Mouse (Mus musculus) spleen, adult 2 months (tissue): ENCODE results near the gene Myh9. TPM values are rescaled to one million over a fixed set of nuclear protein-coding genes. Genes with fewer than 3 reads are reported as not detected.

Source experiments
- DNase-seq, 2 experiments: peaks; one replicate each; pipeline versions ENCODE4 v3.0.0 to v3.0.0-alpha.2; 2012 to 2021; ENCODE audit warnings: low spot score in 2 of 2, low read depth in 1 of 2
- H3K27ac ChIP-seq: fragments of 200-500 bp; 2 replicates; pipeline ENCODE4 v1.5.1; 2012; ENCODE audit warnings: low read length, inconsistent platforms; ENCODE audit not compliant: insufficient read depth
- H3K27me3 ChIP-seq: fragments of 200-500 bp; 2 replicates; pipeline ENCODE4 v1.6.1; 2012; ENCODE audit warnings: mild to moderate bottlenecking, moderate library complexity, low read length, inconsistent platforms; ENCODE audit not compliant: control insufficient read depth, insufficient read depth
- H3K36me3 ChIP-seq: fragments of 200-500 bp; 2 replicates; pipeline ENCODE4 v1.6.1; 2012; ENCODE audit warnings: mild to moderate bottlenecking, low read length, inconsistent platforms; ENCODE audit not compliant: control insufficient read depth, insufficient read depth
- H3K4me1 ChIP-seq: fragments of 200-500 bp; 2 replicates; pipeline ENCODE4 v1.6.1; 2011; ENCODE audit warnings: inconsistent platforms; ENCODE audit not compliant: control insufficient read depth, insufficient read depth, insufficient read length
- H3K4me3 ChIP-seq: fragments of 200-500 bp; 2 replicates; pipeline ENCODE4 v1.5.1; 2011; ENCODE audit warnings: mild to moderate bottlenecking, inconsistent platforms; ENCODE audit not compliant: insufficient read depth, insufficient read length; ENCODE audit errors: extremely low read depth
- CTCF ChIP-seq: fragments of 200-500 bp; IDR thresholded peaks from 2 replicates; pipeline ENCODE4 v1.5.1; 2011; ENCODE audit warnings: mild to moderate bottlenecking, inconsistent platforms; ENCODE audit not compliant: insufficient read depth, insufficient read length, insufficient replicate concordance; ENCODE audit errors: extremely low read depth
- POLR2A ChIP-seq: fragments of 200-500 bp; IDR thresholded peaks from 2 replicates; pipeline ENCODE4 v1.6.1; 2011; ENCODE audit warnings: low read depth, low read length, inconsistent platforms
- WGBS: fragments of 180-500 bp; shearing (Covaris S2); methylation state at CpG from one replicate; pipeline ENCODE4 v1.1.7; 2018; 5-methylcytosine and 5-hydroxymethylcytosine counted together
- polyA plus RNA-seq: library from polyadenylated mRNA; depleted of rRNA; stranded (reverse); fragments of >200 nt; gene quantifications from 2 replicates; pipeline ENCODE4 v1.2.3, GENCODE M21; 2012

Gene Myh9
- polyA plus RNA-seq, 1 experiment: 138 TPM

- TF ChIP-seq POLR2A: no peak
- TF ChIP-seq CTCF: no peak
- no peak overlapping the region for H3K4me3 ChIP-seq
- no peaks in the 10 kb centered on the region for H3K27me3 ChIP-seq
- peaks cover 12% of the 10 kb centered on the region for H3K36me3 ChIP-seq
- no peak for DNase-seq
- no peak overlapping the region for H3K27ac ChIP-seq
- H3K4me1 ChIP-seq: peaks cover 52% of the 10 kb centered on the region
- WGBS: 81% methylated on average over 1 of the region's 1 CpGs
These were observed 17.7 kb downstream of the Myh9 start for GRCm38 (mm10) chr15:77824321-77824720.

- TF ChIP-seq POLR2A (no peak), CTCF (no peak)
- Histone ChIP-seq H3K4me3 (no peak overlapping the region), H3K4me1 (peaks cover 55% of the 10 kb centered on the region), H3K36me3 (peaks cover 12% of the 10 kb centered on the region), H3K27me3 (no peaks in the 10 kb centered on the region), H3K27ac (no peak overlapping the region)
- no peak for DNase-seq
- 68% methylated on average over 3 of the region's 3 CpGs for WGBS
These were observed 18.3 kb downstream of the Myh9 start for GRCm38 (mm10) chr15:77823634-77824033.

GRCm38 (mm10) chr15:77823196-77823595, 18.8 kb downstream of the Myh9 start:
- no peaks in the 10 kb centered on the region for H3K27me3 ChIP-seq
- WGBS: 59% methylated on average over 6 of the region's 6 CpGs
- no peak overlapping the region for H3K4me3 ChIP-seq
- peaks cover 12% of the 10 kb centered on the region for H3K36me3 ChIP-seq
- H3K27ac ChIP-seq: no peak overlapping the region
- peaks cover 55% of the 10 kb centered on the region for H3K4me1 ChIP-seq
- TF ChIP-seq POLR2A (no peak), CTCF (no peak)
- no peak for DNase-seq

- no peak for DNase-seq
- TF ChIP-seq CTCF (no peak), POLR2A (no peak)
- Histone ChIP-seq H3K27me3 (no peaks in the 10 kb centered on the region), H3K36me3 (peaks cover 12% of the 10 kb centered on the region), H3K27ac (no peak overlapping the region), H3K4me3 (no peak overlapping the region), H3K4me1 (peaks cover 56% of the 10 kb centered on the region)
- WGBS: 69% methylated on average over 2 of the region's 2 CpGs
These were observed 19.3 kb downstream of the Myh9 start for GRCm38 (mm10) chr15:77822671-77823070.

- WGBS: 76% methylated on average over 5 of the region's 5 CpGs
- H3K27me3 ChIP-seq: no peaks in the 10 kb centered on the region
- H3K4me3 ChIP-seq: no peak overlapping the region
- TF ChIP-seq POLR2A (no peak), CTCF (no peak)
- no peak for DNase-seq
- peaks cover 10% of the 10 kb centered on the region for H3K36me3 ChIP-seq
- H3K4me1 ChIP-seq: peaks cover 60% of the 10 kb centered on the region
- H3K27ac ChIP-seq: no peak overlapping the region
These were observed 19.9 kb downstream of the Myh9 start for GRCm38 (mm10) chr15:77822057-77822466.

GRCm38 (mm10) chr15:77821424-77821823, 20.6 kb downstream of the Myh9 start:
- Histone ChIP-seq H3K27me3 (no peaks in the 10 kb centered on the region), H3K4me3 (no peak overlapping the region), H3K4me1 (peaks cover 62% of the 10 kb centered on the region), H3K27ac (peak overlapping the region; percentile 19; the same call in 1 of the 2 replicates), H3K36me3 (peaks cover 7% of the 10 kb centered on the region)
- TF ChIP-seq POLR2A: no peak
- no peak for TF ChIP-seq CTCF
- 44% methylated on average over 7 of the region's 7 CpGs for WGBS
- no peak for DNase-seq

- H3K4me1 ChIP-seq: peaks cover 68% of the 10 kb centered on the region
- peak overlapping the region; percentile 59 for H3K27ac ChIP-seq
- peaks cover 7% of the 10 kb centered on the region for H3K36me3 ChIP-seq
- TF ChIP-seq CTCF (no peak), POLR2A (no peak)
- H3K27me3 ChIP-seq: no peaks in the 10 kb centered on the region
- DNase-seq: no peak
- no peak overlapping the region for H3K4me3 ChIP-seq
- 54% methylated on average over 3 of the region's 3 CpGs for WGBS
These were observed 21.4 kb downstream of the Myh9 start for GRCm38 (mm10) chr15:77820480-77821163.
